Mouse (Mus musculus): ENCODE data around the gene Ehbp1l1. TPM values are rescaled to one million over a fixed set of nuclear protein-coding genes. Genes with fewer than 3 reads are reported as not detected.
A peak's percentile ranks its signal among the peaks of the same experiment; 100 is the strongest.

Ehbp1l1 gene
- total RNA-seq (2014; fragmentation: Nextera tagmentation) (23.2 and 29.5 TPM in 2 replicates), total RNA-seq (2017) (30.6 and 41.6 TPM in 2 replicates)

DNA sequence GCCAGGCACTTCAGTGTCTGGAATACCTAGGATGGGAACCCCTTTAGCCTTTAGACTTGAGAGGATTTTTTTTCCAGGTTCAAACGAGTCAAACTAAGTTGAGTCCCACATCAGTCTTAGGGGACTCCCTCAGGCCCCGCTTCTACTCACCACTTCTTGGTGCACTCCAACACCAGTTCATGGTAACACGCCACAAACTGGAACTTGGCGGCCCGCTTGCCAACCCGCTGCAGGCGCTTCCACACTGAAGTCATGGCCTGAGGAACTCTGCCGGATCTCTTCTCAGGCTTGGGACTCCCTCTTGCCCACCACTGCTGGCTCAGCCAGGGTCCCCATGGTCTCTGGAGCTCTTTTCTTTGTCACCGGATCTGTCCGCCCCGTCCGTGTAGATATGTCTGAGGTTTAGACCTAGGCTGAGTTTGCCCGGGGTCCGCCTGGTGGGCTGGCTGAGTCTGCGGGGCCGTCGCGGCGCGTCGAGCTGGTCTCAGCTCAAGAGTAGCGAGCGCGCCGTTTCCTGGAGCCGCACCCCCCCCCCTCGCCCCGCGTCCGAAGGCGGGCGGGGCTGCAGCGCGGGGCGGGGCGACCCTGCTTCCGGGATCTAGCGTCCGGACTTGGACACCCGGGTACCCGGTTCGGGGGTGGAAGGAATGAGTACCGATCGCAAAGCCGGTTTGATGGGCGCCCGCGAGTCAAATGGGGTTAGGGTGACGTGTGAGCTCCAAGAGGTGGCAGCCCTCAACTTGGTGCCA lies at the start of gene Ehbp1l1:
Gene Ehbp1l1, minus strand, starts transcription at position 551 of the 749 bp plus-strand sequence.
- peak; percentile 6 for ATAC-seq (replicated peaks; ENCODE audit: poor library complexity, severe bottlenecking)

DNA sequence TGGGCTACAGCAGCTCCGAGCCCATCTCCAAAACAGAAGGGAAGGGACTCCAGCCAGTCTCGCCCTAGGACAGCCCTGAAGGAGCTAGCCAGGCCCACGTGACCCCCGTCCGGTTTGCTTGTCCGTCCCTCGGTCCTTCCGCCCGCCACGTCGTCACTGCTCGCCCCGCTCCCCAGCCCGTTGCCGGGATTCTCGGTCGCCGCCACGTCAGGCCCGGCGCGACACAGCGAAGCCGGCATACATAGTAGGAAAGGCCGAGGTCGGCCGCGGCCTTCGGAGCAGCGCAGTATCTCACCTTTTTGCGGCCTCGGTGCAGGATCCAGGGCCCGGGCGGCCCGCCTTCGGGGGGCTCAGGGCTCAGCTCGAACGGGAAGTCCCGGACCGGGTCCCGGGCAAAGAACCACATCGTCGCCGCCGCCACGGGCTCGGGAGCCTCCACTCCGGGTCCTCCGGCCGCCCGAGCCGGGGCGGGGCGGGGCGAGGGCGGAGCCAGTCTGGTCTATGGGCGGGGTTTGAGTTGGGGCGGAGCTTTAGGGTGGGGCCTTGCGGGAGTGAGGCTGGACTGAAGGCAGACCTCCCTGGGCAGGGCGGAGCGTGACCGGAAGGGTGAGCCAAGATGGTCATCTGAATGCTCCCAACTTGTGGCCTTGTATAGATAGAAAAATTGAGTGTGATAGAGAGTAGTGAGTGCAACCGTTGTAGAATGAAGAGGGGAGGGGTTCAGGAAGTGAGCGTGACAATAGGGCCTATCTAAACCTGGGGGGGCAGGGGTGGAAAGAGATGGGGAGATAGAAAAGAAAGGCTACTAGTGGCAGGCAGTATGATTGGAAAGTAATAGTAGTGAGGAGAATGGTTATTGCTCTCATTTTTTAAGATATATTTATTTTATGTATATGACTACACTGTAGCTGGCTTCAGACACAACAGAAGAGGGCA lies 45.1 kb upstream of the Ehbp1l1 start, which contains the start of gene Scyl1:
Gene Scyl1, minus strand, starts transcription at position 495 of the 936 bp plus-strand sequence.
- peak; percentile 93 for ATAC-seq (replicated peaks; ENCODE audit: poor library complexity, severe bottlenecking)

DNA sequence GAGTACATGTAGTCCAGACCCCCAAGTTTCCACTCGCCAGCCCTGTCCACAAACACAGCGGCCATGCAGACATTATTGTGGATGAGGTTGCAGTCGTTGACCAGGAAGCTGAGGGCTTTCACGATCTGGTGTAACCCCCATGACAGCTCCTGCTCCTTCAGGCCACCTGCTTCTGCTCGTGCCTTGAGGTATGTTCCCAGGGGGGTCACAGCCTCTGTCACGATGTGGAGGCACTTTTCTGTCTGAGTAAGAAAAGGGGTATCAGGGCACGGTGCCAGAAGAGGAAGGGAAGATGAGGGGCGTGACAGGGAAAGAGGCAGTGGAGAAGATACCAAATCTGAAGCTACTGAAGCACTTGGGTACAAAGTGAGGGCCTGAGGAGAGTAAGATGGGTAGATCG lies 44.2 kb upstream of the Ehbp1l1 start:
- no peak for ATAC-seq (replicated peaks; ENCODE audit: poor library complexity, severe bottlenecking)

DNA sequence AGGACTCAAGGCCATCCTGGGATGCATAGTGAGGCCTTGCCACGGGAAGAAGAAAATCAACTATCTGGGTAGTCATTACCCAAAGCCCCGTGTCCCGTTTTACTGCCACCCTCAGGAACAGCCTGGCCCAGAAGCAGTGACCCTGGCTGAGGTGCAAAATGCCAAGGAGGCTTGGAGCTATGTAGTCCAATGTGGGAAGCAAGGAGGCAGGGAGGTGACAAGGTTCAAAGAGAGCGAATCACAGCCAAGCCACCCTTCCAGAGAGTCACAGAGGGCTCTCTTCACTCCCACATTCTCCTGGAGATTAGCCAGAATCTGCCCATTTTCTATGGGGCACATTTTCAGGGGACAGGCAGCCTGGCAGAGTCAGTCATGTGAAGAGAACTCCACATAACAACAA lies 41.2 kb upstream of the Ehbp1l1 start:
- no peak for ATAC-seq (replicated peaks; ENCODE audit: poor library complexity, severe bottlenecking)

DNA sequence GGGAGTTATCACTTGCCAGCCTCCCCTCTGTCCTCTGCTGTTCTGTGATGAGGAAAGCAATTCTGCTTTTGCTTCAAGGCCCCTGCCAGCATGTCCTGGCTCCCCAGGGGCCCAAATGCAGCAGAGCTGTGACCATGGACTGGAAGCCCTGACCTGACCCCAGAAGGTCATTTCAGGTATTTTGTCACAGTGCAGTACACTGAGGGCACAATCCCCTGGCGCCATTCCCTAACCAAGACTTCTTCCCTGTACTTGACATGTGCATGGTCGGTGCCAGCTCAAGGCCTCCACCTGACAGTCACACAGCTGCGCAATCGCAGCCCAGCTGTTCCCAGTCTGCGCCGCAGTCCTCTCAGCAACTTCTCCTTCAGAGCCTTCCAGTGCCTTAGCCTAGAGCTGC lies 37.0 kb upstream of the Ehbp1l1 start:
- no peak for ATAC-seq (replicated peaks; ENCODE audit: poor library complexity, severe bottlenecking)

DNA sequence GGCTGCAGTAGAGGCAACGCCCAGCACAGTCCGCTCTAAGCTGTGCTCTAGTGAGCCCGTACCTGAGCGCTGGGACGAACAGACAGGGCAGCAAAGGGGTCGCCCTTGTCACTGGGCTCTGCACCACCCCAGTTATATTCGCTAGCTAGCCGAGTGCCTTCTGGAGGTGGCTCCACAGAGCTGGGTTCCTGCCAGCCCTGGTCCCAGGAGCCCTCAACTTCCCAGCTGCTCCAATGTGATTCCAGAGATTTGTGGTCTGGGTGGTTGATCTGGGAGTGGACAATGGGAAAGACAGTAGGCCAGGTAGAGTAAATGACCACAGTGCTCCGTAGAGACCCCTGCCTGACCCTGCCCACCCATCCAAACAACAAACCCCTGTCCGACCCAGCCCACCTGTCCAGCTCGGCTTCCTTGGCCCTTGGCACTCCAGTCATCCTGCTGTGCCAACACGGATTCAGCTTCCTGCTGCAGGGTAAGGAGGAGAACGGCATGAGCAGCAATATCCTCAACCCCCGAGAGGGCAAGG lies 32.8 kb upstream of the Ehbp1l1 start:
- ATAC-seq (replicated peaks; ENCODE audit: poor library complexity, severe bottlenecking), result no peak

DNA sequence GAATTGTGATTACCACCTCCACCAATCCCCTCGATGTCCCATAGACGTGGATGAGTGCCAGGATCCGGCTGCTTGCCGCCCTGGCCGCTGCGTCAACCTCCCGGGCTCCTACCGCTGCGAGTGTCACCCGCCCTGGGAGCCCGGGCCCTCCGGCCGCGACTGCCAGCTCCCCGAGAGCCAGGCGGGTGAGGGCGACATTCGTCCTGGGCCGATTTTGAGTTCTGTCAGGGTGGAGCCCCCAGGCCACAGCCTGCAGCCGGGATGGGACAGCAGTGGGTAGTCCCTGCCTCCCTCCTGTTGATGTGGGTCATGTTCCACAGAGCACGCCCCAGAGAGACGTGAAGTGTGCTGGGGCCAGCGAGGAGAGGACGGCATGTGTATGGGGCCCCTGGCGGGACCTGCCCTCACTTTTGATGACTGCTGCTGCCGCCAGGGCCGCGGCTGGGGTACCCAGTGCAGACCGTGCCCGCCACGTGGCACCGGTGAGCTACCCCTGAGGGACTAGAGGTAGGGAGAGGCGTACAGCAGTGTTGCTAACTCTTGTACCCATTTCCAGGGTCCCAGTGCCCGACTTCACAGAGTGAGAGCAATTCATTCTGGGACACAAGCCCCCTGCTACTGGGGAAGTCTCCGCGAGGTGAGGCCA lies 31.0 kb upstream of the Ehbp1l1 start:
- no peak for ATAC-seq (replicated peaks; ENCODE audit: poor library complexity, severe bottlenecking)

DNA sequence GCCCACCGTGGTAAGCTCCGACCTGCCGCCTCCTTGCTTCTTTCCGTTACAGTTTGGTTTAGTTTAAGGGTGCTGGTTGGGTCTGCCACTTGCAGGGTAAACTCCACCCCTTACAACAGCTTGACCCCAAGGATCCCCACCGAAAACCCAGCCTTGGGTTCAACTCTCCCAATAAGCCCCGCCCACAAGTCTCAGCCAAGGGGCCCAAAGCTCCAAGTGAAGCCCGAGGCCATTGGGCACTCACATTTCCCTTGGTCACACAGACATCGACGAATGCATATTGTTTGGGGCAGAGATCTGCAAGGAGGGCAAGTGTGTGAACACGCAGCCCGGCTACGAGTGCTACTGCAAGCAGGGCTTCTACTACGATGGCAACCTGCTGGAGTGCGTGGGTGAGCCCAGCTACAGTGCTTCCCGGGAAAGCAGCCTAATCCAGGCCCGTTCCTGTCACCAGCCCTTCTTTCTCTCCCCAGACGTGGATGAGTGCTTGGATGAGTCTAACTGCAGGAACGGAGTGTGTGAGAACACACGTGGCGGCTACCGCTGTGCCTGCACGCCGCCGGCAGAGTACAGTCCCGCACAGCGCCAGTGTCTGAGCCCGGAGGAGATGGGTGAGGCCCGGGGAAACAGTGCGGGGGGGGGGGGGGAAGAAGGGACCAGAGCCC lies 30.3 kb upstream of the Ehbp1l1 start:
- no peak for ATAC-seq (replicated peaks; ENCODE audit: poor library complexity, severe bottlenecking)

DNA sequence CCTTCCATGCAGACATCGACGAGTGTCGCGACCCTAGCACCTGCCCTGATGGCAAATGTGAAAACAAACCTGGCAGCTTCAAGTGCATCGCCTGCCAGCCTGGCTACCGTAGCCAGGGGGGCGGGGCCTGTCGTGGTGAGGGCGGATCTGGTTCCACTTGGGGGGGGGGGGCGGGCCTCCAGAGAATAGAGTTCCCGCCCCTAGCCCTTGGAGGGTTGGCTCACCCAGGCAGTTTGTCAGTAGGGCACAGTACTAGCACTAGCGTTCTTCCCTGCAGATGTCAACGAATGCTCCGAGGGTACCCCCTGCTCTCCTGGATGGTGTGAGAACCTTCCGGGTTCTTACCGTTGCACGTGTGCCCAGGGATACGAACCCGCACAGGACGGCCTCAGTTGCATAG lies 25.6 kb upstream of the Ehbp1l1 start:
- no peak for ATAC-seq (replicated peaks; ENCODE audit: poor library complexity, severe bottlenecking)

DNA sequence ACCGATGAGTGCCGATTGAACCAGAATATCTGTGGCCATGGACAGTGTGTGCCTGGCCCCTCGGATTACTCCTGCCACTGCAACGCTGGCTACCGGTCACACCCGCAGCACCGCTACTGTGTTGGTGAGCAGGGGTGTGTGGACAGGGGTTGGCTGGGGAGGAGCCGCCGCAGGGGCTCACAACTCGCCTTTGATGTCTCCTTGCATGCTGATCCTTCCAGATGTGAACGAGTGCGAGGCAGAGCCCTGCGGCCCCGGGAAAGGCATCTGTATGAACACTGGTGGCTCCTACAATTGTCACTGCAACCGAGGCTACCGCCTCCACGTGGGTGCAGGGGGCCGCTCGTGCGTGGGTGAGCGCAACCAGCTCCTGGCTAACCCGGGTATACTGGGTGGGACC lies 24.8 kb upstream of the Ehbp1l1 start:
- ATAC-seq (replicated peaks; ENCODE audit: poor library complexity, severe bottlenecking), result no peak

DNA sequence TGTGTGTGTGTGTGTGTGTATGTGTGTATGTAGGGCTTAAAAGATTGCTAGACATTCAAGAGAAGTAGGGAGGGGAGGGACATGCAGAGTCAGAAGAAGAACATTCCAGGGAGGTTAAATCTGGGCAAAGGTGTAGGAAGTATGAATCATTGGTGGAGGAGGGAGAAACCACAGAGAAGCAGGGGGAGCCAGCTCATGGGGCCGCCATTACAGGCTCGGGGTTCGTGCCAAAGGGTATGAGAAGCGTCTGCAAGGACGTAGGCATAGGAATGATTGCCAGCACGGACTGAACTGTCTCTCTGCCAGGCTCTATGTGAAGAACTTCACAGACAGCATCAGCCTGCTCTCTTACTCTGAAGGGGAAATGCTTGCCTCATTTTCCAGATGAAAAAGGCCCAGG lies 23.4 kb upstream of the Ehbp1l1 start:
- no peak for ATAC-seq (replicated peaks; ENCODE audit: poor library complexity, severe bottlenecking)

DNA sequence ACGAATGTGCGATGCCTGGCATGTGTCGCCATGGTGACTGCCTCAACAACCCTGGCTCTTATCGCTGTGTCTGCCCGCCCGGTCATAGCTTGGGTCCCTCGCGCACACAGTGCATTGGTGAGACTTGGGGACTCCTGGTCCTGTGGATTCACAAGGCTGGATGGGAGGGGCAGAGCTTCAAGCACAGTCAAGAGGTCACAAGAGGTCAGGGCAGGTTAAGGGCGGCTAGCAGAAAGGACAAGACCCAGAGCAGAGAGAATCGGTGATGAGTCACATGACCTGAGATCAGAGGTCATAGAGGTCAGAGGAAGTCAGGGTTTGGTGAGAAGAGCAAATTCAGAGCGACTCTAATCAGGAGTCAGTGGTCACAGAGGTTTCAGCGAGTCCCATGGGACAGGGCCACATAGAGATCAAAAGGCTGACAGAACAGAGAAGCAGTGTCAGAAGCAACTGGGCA lies 20.8 kb upstream of the Ehbp1l1 start:
- no peak for ATAC-seq (replicated peaks; ENCODE audit: poor library complexity, severe bottlenecking)

DNA sequence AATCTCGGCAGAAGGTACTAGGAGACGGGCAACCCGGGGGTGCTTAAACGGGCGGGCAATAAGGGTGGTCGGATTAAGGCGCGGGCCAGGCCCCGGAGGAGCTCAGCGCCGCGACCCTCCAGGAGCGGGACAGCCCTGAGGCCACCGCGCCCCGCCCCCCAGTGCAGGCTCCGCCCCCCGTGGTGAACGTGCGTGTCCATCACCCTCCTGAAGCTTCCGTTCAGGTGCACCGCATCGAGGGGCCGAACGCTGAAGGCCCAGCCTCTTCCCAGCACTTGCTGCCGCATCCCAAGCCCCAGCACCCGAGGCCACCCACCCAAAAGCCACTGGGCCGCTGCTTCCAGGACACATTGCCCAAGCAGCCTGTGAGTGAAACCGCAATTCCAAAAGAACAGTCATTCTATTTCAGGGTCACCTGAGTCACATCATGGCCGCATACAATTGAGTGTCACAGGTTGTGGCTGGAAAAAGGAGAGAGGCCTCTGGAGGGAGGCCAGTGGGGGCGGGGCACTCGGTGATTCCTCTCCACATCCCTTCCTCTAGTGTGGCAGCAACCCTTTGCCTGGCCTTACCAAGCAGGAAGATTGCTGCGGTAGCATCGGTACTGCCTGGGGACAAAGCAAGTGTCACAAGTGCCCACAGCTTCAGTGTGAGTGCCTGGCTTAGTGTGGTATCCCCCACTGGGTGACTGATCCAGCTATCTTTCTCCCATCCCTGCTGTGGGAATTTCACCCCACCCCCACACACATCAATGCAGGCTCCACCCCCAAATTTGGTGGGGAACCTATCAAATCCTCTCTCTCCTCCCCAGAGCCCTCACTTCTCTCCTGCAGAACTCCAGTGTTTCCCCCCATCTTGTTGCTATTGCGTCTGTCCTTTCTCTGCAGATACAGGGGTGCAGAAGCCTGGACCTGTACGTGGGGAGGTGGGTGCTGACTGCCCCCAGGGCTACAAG lies 19.9 kb upstream of the Ehbp1l1 start:
- ATAC-seq (replicated peaks; ENCODE audit: poor library complexity, severe bottlenecking), result no peak; the same call in 1 of the 2 replicates

DNA sequence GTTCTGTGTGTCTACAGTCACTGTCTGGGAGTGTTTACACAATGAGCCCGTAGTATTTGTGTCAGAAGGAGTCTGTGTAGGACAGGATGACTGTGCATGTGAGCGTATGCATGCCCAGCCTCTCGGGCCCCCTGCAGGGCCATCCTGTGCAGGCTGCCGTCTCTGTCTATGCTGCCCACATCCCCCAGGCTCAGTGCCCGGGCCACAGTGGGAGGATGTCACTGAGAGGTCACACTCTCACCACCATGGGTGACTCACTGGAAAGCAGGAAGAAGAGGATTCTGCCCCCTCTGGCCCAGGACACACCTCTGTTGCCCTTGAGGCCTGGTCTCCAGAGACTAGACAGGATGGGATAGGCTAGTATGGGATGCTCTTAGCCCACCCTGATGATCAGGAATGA lies 17.5 kb upstream of the Ehbp1l1 start:
- ATAC-seq (replicated peaks; ENCODE audit: poor library complexity, severe bottlenecking), result peak; percentile 83

DNA sequence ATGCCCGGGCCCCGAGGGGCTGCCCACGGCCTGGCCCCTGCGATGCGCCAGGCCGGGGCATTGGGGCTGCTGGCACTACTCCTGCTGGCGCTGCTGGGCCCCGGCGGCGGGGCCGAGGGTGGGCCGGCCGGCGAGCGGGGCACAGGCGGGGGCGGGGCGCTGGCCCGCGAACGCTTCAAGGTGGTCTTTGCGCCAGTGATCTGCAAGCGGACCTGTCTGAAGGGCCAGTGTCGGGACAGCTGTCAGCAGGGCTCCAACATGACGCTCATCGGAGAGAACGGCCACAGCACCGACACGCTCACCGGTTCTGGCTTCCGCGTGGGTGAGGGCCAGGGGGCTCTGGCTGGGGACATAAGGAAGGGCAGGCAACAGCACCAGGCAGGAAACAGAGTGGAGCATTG lies 16.1 kb upstream of the Ehbp1l1 start:
- ATAC-seq (replicated peaks; ENCODE audit: poor library complexity, severe bottlenecking), result no peak

DNA sequence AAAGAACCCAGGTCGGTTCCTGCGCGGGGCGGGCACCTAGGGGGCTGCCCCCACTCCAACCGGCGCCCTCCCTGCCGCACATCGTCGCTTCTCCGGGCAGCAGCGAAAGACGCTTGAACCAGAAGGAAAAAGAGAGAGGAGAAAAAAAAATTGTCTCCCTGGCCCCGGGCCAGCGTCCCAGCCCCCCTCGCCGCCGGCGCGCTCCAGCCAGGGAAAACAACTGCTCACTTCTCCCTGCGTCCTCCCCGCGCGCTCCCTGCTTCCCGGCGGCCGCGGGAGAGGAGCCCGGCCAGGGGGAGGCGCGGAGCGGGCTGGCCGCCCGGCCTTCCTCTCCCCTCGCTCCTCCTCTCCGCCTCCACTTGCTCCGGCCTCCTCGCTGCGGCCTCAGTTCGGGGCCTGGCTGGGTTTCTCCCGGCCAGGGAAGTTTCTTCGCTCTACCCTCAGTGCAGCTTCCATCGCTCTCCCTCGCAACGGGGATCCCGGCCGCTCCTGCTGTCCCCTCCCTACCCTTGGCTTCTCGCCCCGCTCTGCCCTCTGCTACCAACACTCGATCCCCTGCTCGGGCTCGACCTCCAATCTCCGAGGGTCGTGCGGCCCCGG lies 15.6 kb upstream of the Ehbp1l1 start:
- peak; percentile 29 for ATAC-seq (replicated peaks; ENCODE audit: poor library complexity, severe bottlenecking)

DNA sequence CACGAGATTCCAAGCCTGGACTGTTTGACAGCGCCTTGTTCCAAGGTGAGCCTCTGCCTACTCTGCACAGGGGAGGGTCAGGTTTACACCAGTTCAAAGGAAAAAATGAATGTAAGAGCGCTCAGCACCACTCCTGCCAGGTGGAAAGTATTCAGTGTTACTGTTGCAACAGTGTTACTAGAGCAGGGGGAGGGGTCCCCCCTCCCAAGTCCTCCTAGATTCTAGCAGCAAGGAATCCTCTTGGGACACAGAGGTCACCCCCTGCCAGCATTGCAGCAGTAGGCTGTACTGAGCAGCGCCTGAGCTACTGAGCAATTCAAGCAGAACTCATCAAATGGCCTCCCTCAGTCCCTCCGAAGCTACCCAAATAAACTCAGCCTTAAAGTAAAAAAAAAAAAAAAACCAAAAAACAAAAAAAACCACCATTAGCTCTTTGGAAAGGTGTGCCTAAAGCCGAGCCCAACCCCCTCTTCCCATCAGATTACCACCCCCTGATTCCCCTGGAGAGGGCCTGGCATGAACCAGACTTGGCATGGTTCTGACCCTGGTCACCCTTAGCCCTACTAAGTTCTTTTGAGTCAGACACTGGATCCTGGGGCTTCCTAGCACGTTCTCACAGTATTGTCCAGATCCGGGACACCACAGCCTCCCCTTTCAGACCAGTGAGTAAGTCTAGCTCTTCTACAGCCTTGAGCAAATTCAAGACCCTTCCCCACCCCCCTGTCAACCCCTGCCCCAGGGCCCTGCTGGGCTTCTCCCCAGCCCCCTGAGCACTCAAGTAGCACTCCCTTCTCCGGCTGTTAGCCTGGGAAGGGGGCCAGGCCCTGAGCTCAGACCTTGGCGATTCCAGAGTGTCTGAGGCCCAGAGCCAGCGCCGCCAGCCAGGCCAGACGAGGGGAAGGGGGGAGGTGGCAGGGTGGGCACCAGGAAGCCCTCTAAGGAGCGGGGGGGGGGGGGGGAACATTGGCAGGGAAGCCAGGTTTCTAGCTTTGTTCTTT lies 14.5 kb upstream of the Ehbp1l1 start, which contains the start of gene Ltbp3:
Gene Ltbp3, plus strand, starts transcription at position 585 of the 998 bp plus-strand sequence.
- ATAC-seq (replicated peaks; ENCODE audit: poor library complexity, severe bottlenecking), result no peak
